Mouse (Mus musculus): ENCODE measurements around the gene Hspb3. TPM values are rescaled to one million over a fixed set of nuclear protein-coding genes. Genes with fewer than 3 reads are reported as not detected.
A peak's percentile ranks its signal among the peaks of the same experiment; 100 is the strongest.

Hspb3 gene
- polyA plus RNA-seq, 1 experiment from 2014 or later: 10.3 TPM

DNA sequence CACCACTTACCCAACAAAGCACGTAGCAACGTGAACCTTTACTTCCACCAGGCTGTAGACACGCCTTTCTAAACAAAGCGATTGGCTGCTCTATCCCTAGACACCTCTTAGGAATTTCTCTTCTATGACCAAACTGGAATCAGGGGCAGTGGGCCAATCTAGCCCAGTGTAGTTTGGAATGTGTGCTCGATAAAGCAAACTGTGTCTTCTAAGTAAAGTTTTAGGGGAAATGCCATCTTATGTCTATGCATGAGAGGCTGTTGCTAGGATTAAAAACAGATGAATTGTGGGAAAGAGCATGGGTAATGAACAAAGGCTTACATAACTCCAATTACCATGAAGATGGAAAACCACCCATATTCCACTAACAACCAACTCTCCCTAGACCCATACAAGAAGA lies 19.3 kb upstream of the Hspb3 start:
- Histone ChIP-seq H3K27ac (replicated peaks) (no peak overlapping the region), H3K9me3 (replicated peaks) (no peaks in the 10 kb centered on the region), H3K4me2 (replicated peaks) (no peak overlapping the region), H3K27me3 (no peaks in the 10 kb centered on the region), H3K4me3 (replicated peaks) (no peak overlapping the region), H3K9ac (no peak overlapping the region), H3K36me3 (no peaks in the 10 kb centered on the region), H3K4me1 (no peaks in the 10 kb centered on the region)
- no peak for ATAC-seq (ENCODE audit: insufficient number of reproducible peaks, low FRiP score, low TSS enrichment, low read depth)
- 40% methylated on average over 5 of the region's 5 CpGs for WGBS

DNA sequence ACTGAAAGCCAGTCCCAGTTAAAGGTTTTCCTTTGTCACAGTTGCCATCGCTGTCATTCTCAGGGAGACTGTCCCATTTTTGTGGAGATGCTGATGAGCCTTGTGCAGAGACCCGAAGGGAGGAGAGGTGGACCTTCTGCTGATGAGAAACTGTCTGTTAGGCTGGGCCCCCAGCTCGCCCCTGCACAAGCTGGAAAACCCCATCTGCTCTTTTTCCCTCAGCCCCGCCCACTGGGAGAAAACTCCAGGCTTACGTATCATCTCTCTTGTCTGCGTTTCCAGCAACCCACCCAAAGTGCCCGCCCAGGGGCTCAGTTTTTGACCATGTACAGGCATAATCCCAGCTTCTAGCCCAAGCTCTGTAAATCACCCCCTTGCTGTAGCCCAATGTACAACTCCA lies 17.2 kb upstream of the Hspb3 start:
- ATAC-seq (ENCODE audit: insufficient number of reproducible peaks, low FRiP score, low TSS enrichment, low read depth): no peak
- WGBS: 87% methylated on average over 7 of the region's 7 CpGs

GRCm38 (mm10) chr13:113669459-113670077 lies 6.1 kb upstream of the Hspb3 start:
- Histone ChIP-seq H3K9ac (no peak overlapping the region), H3K9me3 (replicated peaks) (no peaks in the 10 kb centered on the region), H3K27ac (replicated peaks) (no peak overlapping the region), H3K4me2 (replicated peaks) (no peak overlapping the region), H3K4me1 (no peaks in the 10 kb centered on the region), H3K27me3 (no peaks in the 10 kb centered on the region), H3K36me3 (no peaks in the 10 kb centered on the region), H3K4me3 (replicated peaks) (no peak overlapping the region)
- 27% methylated on average over 10 of the region's 10 CpGs for WGBS
- no peak; the same call in 1 of the 2 replicates for ATAC-seq (ENCODE audit: insufficient number of reproducible peaks, low FRiP score, low TSS enrichment, low read depth)

More for the DNA sequence above, 17.2 kb upstream of the Hspb3 start:
- H3K27me3 ChIP-seq: no peaks in the 10 kb centered on the region
- no peak overlapping the region for H3K4me3 ChIP-seq (replicated peaks)
- no peak overlapping the region for H3K9ac ChIP-seq
- no peaks in the 10 kb centered on the region for H3K9me3 ChIP-seq (replicated peaks)
- H3K36me3 ChIP-seq: no peaks in the 10 kb centered on the region
- H3K27ac ChIP-seq (replicated peaks): no peak overlapping the region
- H3K4me2 ChIP-seq (replicated peaks): no peak overlapping the region
- H3K4me1 ChIP-seq: no peaks in the 10 kb centered on the region

DNA sequence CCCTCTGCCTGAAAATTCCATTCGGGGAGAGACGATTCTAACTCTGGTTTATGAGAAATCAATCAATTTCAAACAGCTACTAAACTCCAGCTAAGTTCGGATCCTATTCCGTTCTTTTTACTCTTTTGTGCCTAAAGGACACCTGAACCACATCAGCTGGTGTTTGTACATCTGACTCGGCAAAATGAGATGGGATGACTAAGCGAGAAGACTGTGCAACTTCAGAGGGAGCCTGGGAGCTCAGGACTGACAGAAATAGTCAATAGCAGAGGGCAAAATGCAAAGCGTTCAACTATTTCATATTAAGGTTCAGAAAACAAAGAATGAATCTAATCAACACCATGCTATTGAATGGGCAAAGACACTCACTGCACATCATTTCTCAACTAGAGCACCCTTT lies 407 bp upstream of the Hspb3 start:
- Histone ChIP-seq H3K4me2 (replicated peaks) (no peak overlapping the region), H3K4me1 (peaks cover 16% of the 10 kb centered on the region), H3K27me3 (no peaks in the 10 kb centered on the region; the same call in 1 of the 2 replicates), H3K9me3 (replicated peaks) (no peaks in the 10 kb centered on the region), H3K27ac (replicated peaks) (no peak overlapping the region), H3K4me3 (replicated peaks) (no peak overlapping the region), H3K36me3 (no peaks in the 10 kb centered on the region), H3K9ac (no peak overlapping the region)
- 74% methylated on average over 7 of the region's 7 CpGs for WGBS
- ATAC-seq (ENCODE audit: insufficient number of reproducible peaks, low FRiP score, low TSS enrichment, low read depth): no peak

- 55% methylated on average over 7 of the region's 7 CpGs for WGBS
- H3K4me1 ChIP-seq: peaks cover 16% of the 10 kb centered on the region
- no peak overlapping the region for H3K4me2 ChIP-seq (replicated peaks)
- ATAC-seq (ENCODE audit: insufficient number of reproducible peaks, low FRiP score, low TSS enrichment, low read depth): peak; percentile 54; the same call in 1 of the 2 replicates
- no peak overlapping the region for H3K4me3 ChIP-seq (replicated peaks)
- no peaks in the 10 kb centered on the region; the same call in 1 of the 2 replicates for H3K27me3 ChIP-seq
- H3K9me3 ChIP-seq (replicated peaks): no peaks in the 10 kb centered on the region
- H3K9ac ChIP-seq: no peak overlapping the region
- 0 out of 2 replicates have a peak overlapping the region, but pooled peaks have one; percentile 34 for H3K27ac ChIP-seq (replicated peaks)
- no peaks in the 10 kb centered on the region for H3K36me3 ChIP-seq
Observed at GRCm38 (mm10) chr13:113661826-113662271, 1.6 kb downstream of the Hspb3 start.

GRCm38 (mm10) chr13:113660576-113661310 lies 2.7 kb downstream of the Hspb3 start:
- no peak overlapping the region for H3K4me3 ChIP-seq (replicated peaks)
- ATAC-seq (ENCODE audit: insufficient number of reproducible peaks, low FRiP score, low TSS enrichment, low read depth): no peak
- H3K36me3 ChIP-seq: no peaks in the 10 kb centered on the region
- no peaks in the 10 kb centered on the region; the same call in 1 of the 2 replicates for H3K27me3 ChIP-seq
- no peak overlapping the region for H3K4me2 ChIP-seq (replicated peaks)
- H3K9me3 ChIP-seq (replicated peaks): no peaks in the 10 kb centered on the region
- H3K4me1 ChIP-seq: peaks cover 16% of the 10 kb centered on the region
- WGBS: 59% methylated on average over 9 of the region's 9 CpGs
- no peak overlapping the region for H3K9ac ChIP-seq
- H3K27ac ChIP-seq (replicated peaks): no peak overlapping the region

DNA sequence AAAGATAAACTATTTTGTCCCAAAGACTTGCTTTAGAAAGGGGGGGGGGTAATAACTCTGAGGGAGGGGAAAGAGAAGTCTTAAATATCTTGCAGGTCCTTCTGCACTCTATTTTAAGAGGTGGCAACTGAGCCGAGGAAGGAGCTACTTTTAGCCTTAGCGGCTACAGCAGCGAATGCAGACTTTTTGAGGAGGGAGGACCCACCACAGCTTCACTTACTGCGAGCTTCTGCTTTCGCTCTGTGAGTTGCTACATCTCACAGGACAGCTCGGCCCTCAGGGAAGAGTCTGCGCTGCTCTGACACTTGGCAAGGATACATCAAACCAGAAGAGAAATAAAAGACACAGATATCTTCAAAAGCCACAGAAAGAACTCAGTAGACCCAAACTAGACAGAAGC lies 6.3 kb downstream of the Hspb3 start:
- ATAC-seq (ENCODE audit: insufficient number of reproducible peaks, low FRiP score, low TSS enrichment, low read depth): no peak
- H3K27me3 ChIP-seq: no peaks in the 10 kb centered on the region; the same call in 1 of the 2 replicates
- WGBS: 59% methylated on average over 7 of the region's 7 CpGs
- no peaks in the 10 kb centered on the region for H3K36me3 ChIP-seq
- H3K9me3 ChIP-seq (replicated peaks): no peaks in the 10 kb centered on the region
- peaks cover 5% of the 10 kb centered on the region; the same call in 1 of the 2 replicates for H3K4me1 ChIP-seq
- no peak overlapping the region for H3K4me3 ChIP-seq (replicated peaks)
- H3K4me2 ChIP-seq (replicated peaks): no peak overlapping the region
- no peak overlapping the region for H3K27ac ChIP-seq (replicated peaks)
- H3K9ac ChIP-seq: no peak overlapping the region

DNA sequence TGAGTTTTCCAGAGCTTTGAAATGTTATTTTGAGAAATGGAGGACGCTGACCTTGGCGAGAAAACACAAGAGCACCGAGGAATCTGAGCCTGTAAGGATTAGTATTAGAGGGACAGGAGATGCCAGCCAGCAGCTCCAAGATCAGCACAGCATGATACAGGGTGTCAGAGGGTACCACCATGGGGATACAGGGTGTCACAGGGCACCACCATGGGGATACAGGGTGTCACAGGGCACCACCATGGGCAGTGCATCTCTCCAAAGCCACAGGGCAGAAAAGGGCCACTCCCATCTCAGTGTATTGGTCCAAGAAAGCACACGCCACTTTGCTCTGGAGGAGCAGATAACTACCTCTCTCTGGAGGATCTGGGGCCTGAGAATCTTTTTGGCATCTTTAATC lies 6.8 kb downstream of the Hspb3 start:
- Histone ChIP-seq H3K4me2 (replicated peaks) (no peak overlapping the region), H3K9me3 (replicated peaks) (no peaks in the 10 kb centered on the region), H3K4me3 (replicated peaks) (no peak overlapping the region), H3K36me3 (no peaks in the 10 kb centered on the region), H3K27me3 (no peaks in the 10 kb centered on the region), H3K27ac (replicated peaks) (no peak overlapping the region), H3K9ac (no peak overlapping the region), H3K4me1 (no peaks in the 10 kb centered on the region; the same call in 1 of the 2 replicates)
- no peak for ATAC-seq (ENCODE audit: insufficient number of reproducible peaks, low FRiP score, low TSS enrichment, low read depth)
- 77% methylated on average over 4 of the region's 4 CpGs for WGBS

DNA sequence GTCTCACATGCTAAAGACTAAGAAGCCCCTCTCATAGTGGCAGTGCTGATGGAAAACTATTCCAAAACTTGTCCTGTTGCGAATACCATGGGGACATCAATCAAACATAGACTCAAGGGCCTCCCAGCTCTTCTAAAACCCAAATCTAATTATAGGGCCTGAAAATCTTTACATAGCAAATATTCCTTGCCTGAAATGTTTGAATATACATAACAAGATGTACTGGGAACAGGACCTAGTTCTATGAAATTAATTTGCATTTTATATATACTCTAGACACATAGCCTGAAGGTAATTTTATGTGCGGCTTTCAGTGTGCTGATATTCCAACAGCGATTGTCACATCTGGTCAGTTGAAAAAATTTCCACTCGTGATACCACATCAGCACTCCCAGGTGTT lies 8.0 kb downstream of the Hspb3 start:
- no peak for ATAC-seq (ENCODE audit: insufficient number of reproducible peaks, low FRiP score, low TSS enrichment, low read depth)
- Histone ChIP-seq H3K9ac (no peak overlapping the region), H3K4me2 (replicated peaks) (no peak overlapping the region), H3K27ac (replicated peaks) (no peak overlapping the region), H3K4me1 (no peaks in the 10 kb centered on the region), H3K4me3 (replicated peaks) (no peak overlapping the region), H3K27me3 (no peaks in the 10 kb centered on the region), H3K36me3 (no peaks in the 10 kb centered on the region), H3K9me3 (replicated peaks) (no peaks in the 10 kb centered on the region)
- WGBS: 82% methylated on average over 4 of the region's 4 CpGs

DNA sequence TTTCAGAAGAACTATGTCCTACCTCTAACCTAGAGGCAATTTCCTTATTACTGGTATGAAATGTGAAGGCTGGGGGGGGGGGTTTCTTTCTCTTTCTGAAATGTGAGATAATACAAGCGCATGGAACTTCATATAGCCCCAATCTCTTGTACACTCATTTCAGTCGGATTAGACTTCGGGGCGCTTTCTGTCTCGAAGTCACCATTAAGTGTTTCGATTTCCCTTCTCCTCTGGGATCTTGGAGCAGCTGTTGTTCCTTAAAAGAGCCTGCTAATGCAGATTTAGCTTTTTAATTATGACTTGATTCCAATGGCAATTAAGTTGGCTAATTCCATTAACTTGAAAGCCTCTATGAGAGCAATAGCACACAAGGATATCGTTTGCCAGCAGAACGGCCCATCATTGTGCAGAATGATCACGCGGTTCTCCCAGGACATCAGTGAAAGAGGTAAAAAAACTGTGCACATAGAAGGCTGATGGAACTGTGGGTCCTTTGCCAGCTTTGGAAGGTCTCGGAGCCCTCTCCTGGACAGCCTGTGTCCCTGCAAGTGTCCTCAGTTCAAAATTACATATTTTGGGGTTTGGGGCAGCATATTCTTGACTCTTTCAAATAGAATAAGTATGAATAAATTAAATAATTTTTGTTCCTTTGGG lies 22.4 kb downstream of the Hspb3 start:
- no peak for ATAC-seq (ENCODE audit: insufficient number of reproducible peaks, low FRiP score, low TSS enrichment, low read depth)
- Histone ChIP-seq H3K4me3 (replicated peaks) (no peak overlapping the region), H3K27ac (replicated peaks) (no peak overlapping the region), H3K9ac (no peak overlapping the region), H3K4me2 (replicated peaks) (no peak overlapping the region), H3K4me1 (no peaks in the 10 kb centered on the region), H3K27me3 (no peaks in the 10 kb centered on the region), H3K9me3 (replicated peaks) (no peaks in the 10 kb centered on the region), H3K36me3 (no peaks in the 10 kb centered on the region)
- WGBS: 59% methylated on average over 11 of the region's 11 CpGs

DNA sequence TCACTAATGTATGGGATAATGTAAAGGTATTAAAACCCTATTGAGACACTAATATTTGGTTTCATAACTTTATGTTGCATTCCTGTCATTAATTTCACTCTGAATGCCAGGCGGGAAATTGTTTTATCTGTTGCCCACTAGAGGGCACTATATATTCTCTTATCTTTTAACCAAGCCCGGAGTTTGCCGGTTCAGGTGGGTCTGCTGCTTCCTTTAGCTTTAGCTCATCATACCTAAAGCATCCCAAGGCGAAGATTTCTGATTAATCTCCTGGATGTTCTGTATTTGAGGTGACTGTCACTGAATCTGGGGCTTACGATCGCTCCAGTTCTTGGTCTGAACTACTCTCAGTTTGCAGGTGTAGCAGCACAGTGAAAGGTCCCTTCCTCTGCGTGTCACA lies 24.6 kb downstream of the Hspb3 start:
- H3K27ac ChIP-seq (replicated peaks): no peak overlapping the region
- no peak overlapping the region for H3K4me2 ChIP-seq (replicated peaks)
- no peaks in the 10 kb centered on the region for H3K27me3 ChIP-seq
- 27% methylated on average over 7 of the region's 7 CpGs for WGBS
- H3K9ac ChIP-seq: no peak overlapping the region
- no peaks in the 10 kb centered on the region for H3K9me3 ChIP-seq (replicated peaks)
- ATAC-seq (ENCODE audit: insufficient number of reproducible peaks, low FRiP score, low TSS enrichment, low read depth): no peak
- H3K4me3 ChIP-seq (replicated peaks): no peak overlapping the region
- H3K4me1 ChIP-seq: no peaks in the 10 kb centered on the region
- H3K36me3 ChIP-seq: no peaks in the 10 kb centered on the region
